Mouse (Mus musculus): Measurements from ENCODE around the gene Phc2.

Gene Phc2

GRCm38 (mm10) chr4:128691195-128691594 lies 36.7 kb downstream of the Phc2 start:
- DNase-seq (ENCODE audit: low spot score): no peak

GRCm38 (mm10) chr4:128692149-128692925 lies 37.8 kb downstream of the Phc2 start:
- no peak for DNase-seq (ENCODE audit: low spot score)

GRCm38 (mm10) chr4:128693207-128693606 lies 38.7 kb downstream of the Phc2 start:
- DNase-seq (ENCODE audit: low spot score): no peak

- DNase-seq (ENCODE audit: low spot score): no peak
These were observed 39.8 kb downstream of the Phc2 start for GRCm38 (mm10) chr4:128694315-128694714.

DNA sequence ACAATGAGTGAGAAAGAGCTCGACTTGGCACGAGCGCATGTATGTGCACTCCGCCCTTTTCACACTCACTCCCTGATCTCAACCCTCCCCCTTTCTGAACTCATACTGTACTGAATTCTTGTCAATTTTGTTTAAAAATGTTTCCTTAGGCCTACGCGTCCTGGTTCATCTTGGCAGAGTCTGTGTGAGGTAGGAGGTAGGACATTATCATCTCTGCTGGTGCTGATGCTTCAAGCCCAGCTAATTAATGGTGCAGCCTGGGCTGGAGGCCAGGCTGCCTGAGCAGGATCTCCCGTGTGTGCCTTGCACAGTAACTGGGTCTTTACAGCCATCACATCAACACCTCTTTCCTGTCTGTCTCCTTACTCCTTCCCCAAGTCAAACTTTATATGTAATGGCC lies 40.6 kb downstream of the Phc2 start:
- no peak for DNase-seq (ENCODE audit: low spot score)

GRCm38 (mm10) chr4:128698011-128698861 lies 43.7 kb downstream of the Phc2 start:
- peak; percentile 67 for DNase-seq (ENCODE audit: low spot score)

DNA sequence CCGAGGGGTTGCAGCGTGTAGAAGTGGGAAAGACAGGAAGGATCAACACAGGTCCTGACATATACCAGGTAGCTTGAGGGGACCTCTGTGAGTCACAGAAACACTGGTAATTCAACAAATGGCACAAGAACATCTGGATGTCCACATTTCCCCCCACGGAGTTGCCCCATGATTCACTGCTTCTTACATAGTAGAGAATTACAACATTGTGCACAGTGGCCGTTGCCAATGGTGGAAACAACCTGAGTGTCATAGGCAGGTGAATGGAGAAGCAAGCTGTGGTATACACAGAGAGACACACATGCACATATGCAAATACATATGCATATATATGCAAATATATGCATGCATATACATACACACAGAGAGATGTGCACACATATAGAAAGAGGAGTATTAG lies 45.4 kb downstream of the Phc2 start:
- no peak for DNase-seq (ENCODE audit: low spot score)

DNA sequence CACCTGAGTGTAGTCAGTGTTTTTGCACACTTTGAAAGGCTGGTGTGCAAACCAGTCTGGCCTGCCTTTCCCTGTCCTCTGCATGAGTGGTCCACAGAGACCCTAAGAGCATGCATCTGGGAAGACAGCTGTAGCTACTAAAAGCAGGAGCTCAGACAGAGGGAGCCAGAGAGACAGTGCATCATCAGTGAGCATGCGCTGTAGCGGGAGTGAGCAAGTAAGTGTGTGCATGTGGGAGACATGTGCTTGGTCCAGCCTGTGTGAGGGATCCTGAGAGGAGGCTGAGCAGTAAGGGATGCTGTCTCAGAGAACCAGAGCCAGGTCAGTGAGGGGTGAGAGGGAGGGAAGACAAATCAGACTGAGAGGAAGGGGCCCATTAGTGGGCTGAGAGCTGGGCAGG lies 46.0 kb downstream of the Phc2 start:
- peak; percentile 63 for DNase-seq (ENCODE audit: low spot score)

GRCm38 (mm10) chr4:128705138-128705720 lies 50.7 kb downstream of the Phc2 start:
- DNase-seq (ENCODE audit: low spot score): no peak

- DNase-seq (ENCODE audit: low spot score): peak; percentile 84
These were observed 52.1 kb downstream of the Phc2 start for GRCm38 (mm10) chr4:128706626-128707025.

DNA sequence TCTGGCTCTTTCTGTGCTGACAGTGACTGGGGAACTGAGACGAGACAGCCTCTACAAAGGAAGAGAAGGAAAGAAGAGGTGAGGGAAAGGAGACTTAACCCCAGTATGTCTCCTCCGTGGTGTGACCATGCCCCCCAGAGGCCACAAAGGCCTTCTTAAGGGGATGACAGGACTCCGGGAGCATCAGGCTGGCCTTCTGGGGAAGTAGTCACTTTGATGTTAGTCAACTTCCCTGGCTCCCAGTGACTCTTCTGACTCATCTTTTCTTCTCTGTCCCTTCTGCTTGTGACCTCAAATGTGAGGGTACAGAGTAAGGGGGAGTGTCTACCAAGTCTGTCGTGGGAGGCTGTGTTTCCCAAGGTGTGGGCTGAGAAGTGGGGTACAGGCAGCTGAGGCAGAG lies 52.9 kb downstream of the Phc2 start:
- DNase-seq (ENCODE audit: low spot score): no peak

DNA sequence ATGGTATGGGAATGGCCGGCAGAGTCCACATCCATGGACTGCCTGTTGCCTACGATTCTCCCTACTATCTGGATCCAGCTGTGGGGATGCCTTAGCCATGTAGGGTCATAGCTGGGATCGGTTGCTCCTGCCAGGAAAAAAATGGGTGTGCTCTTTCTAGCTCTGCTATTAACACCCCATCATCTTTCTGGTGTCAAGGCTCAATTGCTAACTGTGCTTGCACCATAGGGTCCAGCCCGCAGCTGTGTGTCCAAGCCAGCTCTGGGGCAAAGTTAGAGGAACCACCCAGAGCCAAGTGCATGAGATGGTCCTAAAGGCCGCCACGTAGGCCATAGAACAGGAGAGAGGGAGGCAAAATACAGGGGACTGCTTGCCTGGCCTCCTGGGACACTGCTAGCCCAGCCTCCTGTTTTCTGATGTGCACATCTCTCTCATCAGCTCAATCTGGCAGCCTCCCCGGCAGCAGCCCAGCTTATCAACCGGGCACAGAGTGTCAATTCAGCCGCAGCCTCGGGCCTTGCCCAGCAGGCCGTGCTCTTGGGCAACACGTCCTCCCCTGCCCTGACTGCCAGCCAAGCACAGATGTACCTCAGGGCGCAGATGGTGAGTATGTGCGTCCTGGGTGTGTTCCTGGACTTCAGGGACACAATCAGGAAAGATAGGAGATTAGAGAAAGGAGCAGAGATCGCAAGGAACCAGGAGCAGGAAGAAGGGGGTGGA lies 54.7 kb downstream of the Phc2 start:
- no peak for DNase-seq (ENCODE audit: low spot score)

DNA sequence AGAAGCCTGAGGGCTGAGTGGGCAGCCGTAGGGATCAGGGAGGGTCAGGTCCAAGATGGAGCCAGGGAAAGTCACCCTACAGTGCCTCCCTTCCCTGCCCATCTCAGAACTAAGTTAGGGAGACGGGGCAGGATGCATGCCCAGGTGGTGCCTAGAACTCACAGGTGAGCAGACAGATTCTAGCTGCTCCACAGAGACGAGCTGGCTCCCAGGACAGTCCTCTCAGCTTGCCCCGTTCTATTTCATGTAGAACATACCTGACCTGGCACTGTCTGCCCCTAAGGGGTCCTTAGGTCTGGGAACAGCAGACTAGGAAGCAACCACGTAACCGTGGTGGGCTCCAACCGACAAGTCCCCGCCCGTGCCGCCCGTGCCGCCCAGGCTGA lies 55.3 kb downstream of the Phc2 start:
- DNase-seq (ENCODE audit: low spot score): no peak

GRCm38 (mm10) chr4:128710286-128710685 lies 55.8 kb downstream of the Phc2 start:
- DNase-seq (ENCODE audit: low spot score): no peak

DNA sequence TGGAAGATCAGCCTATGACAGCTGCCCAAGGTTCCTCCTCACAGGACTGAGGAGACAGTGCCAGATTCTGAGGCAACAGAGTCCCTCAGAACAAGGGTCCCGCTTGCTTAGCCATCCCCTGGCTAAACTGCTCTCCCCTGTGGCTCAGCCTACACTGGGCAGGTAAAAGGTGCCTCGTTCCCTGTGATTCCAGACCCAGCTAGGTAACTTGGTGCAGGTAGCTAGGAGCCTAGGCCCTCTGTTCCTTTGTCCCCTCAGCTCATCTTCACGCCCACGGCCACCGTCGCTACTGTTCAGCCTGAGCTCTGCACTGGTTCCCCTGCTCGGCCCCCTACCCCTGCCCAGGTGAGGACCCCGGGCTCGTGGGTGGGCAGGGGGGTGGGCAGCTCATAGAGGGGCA lies 56.3 kb downstream of the Phc2 start:
- DNase-seq (ENCODE audit: low spot score): no peak

GRCm38 (mm10) chr4:128711455-128712135 lies 57.1 kb downstream of the Phc2 start:
- peak; percentile 98 for DNase-seq (ENCODE audit: low spot score)

GRCm38 (mm10) chr4:128712136-128712655 lies 57.7 kb downstream of the Phc2 start:
- no peak for DNase-seq (ENCODE audit: low spot score)

GRCm38 (mm10) chr4:128712941-128713340 lies 58.4 kb downstream of the Phc2 start:
- DNase-seq (ENCODE audit: low spot score): no peak

GRCm38 (mm10) chr4:128715241-128716204 lies 61.0 kb downstream of the Phc2 start:
- peak; percentile 96 for DNase-seq (ENCODE audit: low spot score)

DNA sequence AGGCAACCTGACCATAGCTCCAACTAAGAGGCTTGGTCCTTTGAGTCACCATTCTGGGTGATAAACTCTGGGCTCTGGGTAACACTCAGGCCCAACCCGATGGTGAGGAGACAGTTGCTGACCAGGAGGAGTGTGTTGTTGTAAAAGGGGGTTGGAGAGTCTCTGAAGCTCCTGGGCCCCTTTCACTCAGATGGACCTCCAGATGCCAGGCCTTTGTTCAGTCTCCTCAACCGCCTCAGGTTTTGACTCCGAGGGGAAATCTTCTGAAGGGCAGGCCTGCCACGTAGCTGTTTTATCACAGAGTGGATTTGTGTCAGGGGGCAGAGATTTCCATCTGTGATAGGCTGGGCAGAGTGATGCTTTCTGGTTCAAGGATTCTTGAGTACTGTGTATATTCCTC lies 61.8 kb downstream of the Phc2 start:
- no peak for DNase-seq (ENCODE audit: low spot score)
